Mouse (Mus musculus): ENCODE measurements around the gene Nedd9. TPM values are rescaled to one million over a fixed set of nuclear protein-coding genes. Genes with fewer than 3 reads are reported as not detected.

Nedd9 gene
- polyA plus RNA-seq, 1 experiment: not detected

GRCm38 (mm10) chr13:41400289-41400688 lies 86.9 kb downstream of the Nedd9 start:
- Histone ChIP-seq H3K4me1 (ENCODE audit: control insufficient read depth, insufficient read depth, low read length) (no peaks in the 10 kb centered on the region), H3K27ac (ENCODE audit: insufficient read depth, low read depth, low read length) (no peak overlapping the region), H3K4me3 (ENCODE audit: insufficient read depth, low read depth, low read length) (no peak overlapping the region)
- TF ChIP-seq CTCF (IDR thresholded peaks at IDR 0.05; ENCODE audit: insufficient read depth, low read depth, low read length): no peak
- no peak for TF ChIP-seq POLR2A (IDR thresholded peaks at IDR 0.05; ENCODE audit: insufficient read depth, low read depth, low read length)
- WGBS: 70% methylated on average over 3 of the region's 3 CpGs

- TF ChIP-seq POLR2A (IDR thresholded peaks at IDR 0.05; ENCODE audit: insufficient read depth, low read depth, low read length) (no peak), CTCF (IDR thresholded peaks at IDR 0.05; ENCODE audit: insufficient read depth, low read depth, low read length) (no peak)
- no peaks in the 10 kb centered on the region for H3K4me1 ChIP-seq (ENCODE audit: control insufficient read depth, insufficient read depth, low read length)
- no peak overlapping the region for H3K27ac ChIP-seq (ENCODE audit: insufficient read depth, low read depth, low read length)
- no peak overlapping the region for H3K4me3 ChIP-seq (ENCODE audit: insufficient read depth, low read depth, low read length)
- 88% methylated on average over 2 of the region's 2 CpGs for WGBS
Observed at GRCm38 (mm10) chr13:41392191-41392590, 95.0 kb downstream of the Nedd9 start.

- no peaks in the 10 kb centered on the region for H3K4me1 ChIP-seq (ENCODE audit: control insufficient read depth, insufficient read depth, low read length)
- no peak overlapping the region for H3K27ac ChIP-seq (ENCODE audit: insufficient read depth, low read depth, low read length)
- no peak overlapping the region for H3K4me3 ChIP-seq (ENCODE audit: insufficient read depth, low read depth, low read length)
- 100% methylated on average over 2 of the region's 2 CpGs for WGBS
- TF ChIP-seq POLR2A (IDR thresholded peaks at IDR 0.05; ENCODE audit: insufficient read depth, low read depth, low read length): no peak
- no peak for TF ChIP-seq CTCF (IDR thresholded peaks at IDR 0.05; ENCODE audit: insufficient read depth, low read depth, low read length)
Observed at GRCm38 (mm10) chr13:41390698-41391097, 96.5 kb downstream of the Nedd9 start.

- H3K4me3 ChIP-seq (ENCODE audit: insufficient read depth, low read depth, low read length): no peak overlapping the region
- H3K4me1 ChIP-seq (ENCODE audit: control insufficient read depth, insufficient read depth, low read length): no peaks in the 10 kb centered on the region
- TF ChIP-seq POLR2A (IDR thresholded peaks at IDR 0.05; ENCODE audit: insufficient read depth, low read depth, low read length): no peak
- no peak for TF ChIP-seq CTCF (IDR thresholded peaks at IDR 0.05; ENCODE audit: insufficient read depth, low read depth, low read length)
- WGBS: 67% methylated on average over 4 of the region's 4 CpGs
- H3K27ac ChIP-seq (ENCODE audit: insufficient read depth, low read depth, low read length): no peak overlapping the region
Observed at GRCm38 (mm10) chr13:41386581-41386980, 100.6 kb downstream of the Nedd9 start.

GRCm38 (mm10) chr13:41384896-41385295 lies 102.3 kb downstream of the Nedd9 start:
- H3K27ac ChIP-seq (ENCODE audit: insufficient read depth, low read depth, low read length): no peak overlapping the region
- no peak overlapping the region for H3K4me3 ChIP-seq (ENCODE audit: insufficient read depth, low read depth, low read length)
- TF ChIP-seq CTCF (IDR thresholded peaks at IDR 0.05; ENCODE audit: insufficient read depth, low read depth, low read length): no peak
- TF ChIP-seq POLR2A (IDR thresholded peaks at IDR 0.05; ENCODE audit: insufficient read depth, low read depth, low read length): no peak
- 83% methylated on average over 4 of the region's 4 CpGs for WGBS
- no peaks in the 10 kb centered on the region for H3K4me1 ChIP-seq (ENCODE audit: control insufficient read depth, insufficient read depth, low read length)

- H3K4me1 ChIP-seq (ENCODE audit: control insufficient read depth, insufficient read depth, low read length): no peaks in the 10 kb centered on the region
- no peak overlapping the region for H3K27ac ChIP-seq (ENCODE audit: insufficient read depth, low read depth, low read length)
- TF ChIP-seq CTCF (IDR thresholded peaks at IDR 0.05; ENCODE audit: insufficient read depth, low read depth, low read length) (no peak), POLR2A (IDR thresholded peaks at IDR 0.05; ENCODE audit: insufficient read depth, low read depth, low read length) (no peak)
Observed at GRCm38 (mm10) chr13:41382635-41383034, 104.5 kb downstream of the Nedd9 start.

GRCm38 (mm10) chr13:41381806-41382546 lies 105.2 kb downstream of the Nedd9 start:
- Histone ChIP-seq H3K4me1 (ENCODE audit: control insufficient read depth, insufficient read depth, low read length) (no peaks in the 10 kb centered on the region), H3K27ac (ENCODE audit: insufficient read depth, low read depth, low read length) (no peak overlapping the region), H3K4me3 (ENCODE audit: insufficient read depth, low read depth, low read length) (no peak overlapping the region)
- TF ChIP-seq CTCF (IDR thresholded peaks at IDR 0.05; ENCODE audit: insufficient read depth, low read depth, low read length) (no peak), POLR2A (IDR thresholded peaks at IDR 0.05; ENCODE audit: insufficient read depth, low read depth, low read length) (no peak)
- WGBS: 92% methylated on average over 5 of the region's 5 CpGs

More at GRCm38 (mm10) chr13:41382635-41383034, 104.5 kb downstream of the Nedd9 start:
- no peak overlapping the region for H3K4me3 ChIP-seq (ENCODE audit: insufficient read depth, low read depth, low read length)

- TF ChIP-seq CTCF (IDR thresholded peaks at IDR 0.05; ENCODE audit: insufficient read depth, low read depth, low read length) (no peak), POLR2A (IDR thresholded peaks at IDR 0.05; ENCODE audit: insufficient read depth, low read depth, low read length) (no peak)
- 94% methylated on average over 7 of the region's 7 CpGs for WGBS
- H3K27ac ChIP-seq (ENCODE audit: insufficient read depth, low read depth, low read length): no peak overlapping the region
- no peaks in the 10 kb centered on the region for H3K4me1 ChIP-seq (ENCODE audit: control insufficient read depth, insufficient read depth, low read length)
- H3K4me3 ChIP-seq (ENCODE audit: insufficient read depth, low read depth, low read length): no peak overlapping the region
Observed at GRCm38 (mm10) chr13:41381041-41381805, 105.9 kb downstream of the Nedd9 start.

GRCm38 (mm10) chr13:41379951-41380465 lies 107.2 kb downstream of the Nedd9 start:
- WGBS: 96% methylated on average over 4 of the region's 4 CpGs

More at GRCm38 (mm10) chr13:41379951-41380465, 107.2 kb downstream of the Nedd9 start:
- no peak overlapping the region for H3K27ac ChIP-seq (ENCODE audit: insufficient read depth, low read depth, low read length)
- no peak overlapping the region for H3K4me3 ChIP-seq (ENCODE audit: insufficient read depth, low read depth, low read length)
- TF ChIP-seq CTCF (IDR thresholded peaks at IDR 0.05; ENCODE audit: insufficient read depth, low read depth, low read length) (no peak), POLR2A (IDR thresholded peaks at IDR 0.05; ENCODE audit: insufficient read depth, low read depth, low read length) (no peak)
- no peaks in the 10 kb centered on the region for H3K4me1 ChIP-seq (ENCODE audit: control insufficient read depth, insufficient read depth, low read length)

All from olfactory bulb, adult 2 months (tissue).